Mouse (Mus musculus) spleen, adult 2 months (tissue): ENCODE data around the gene Micu1. TPM values are rescaled to one million over a fixed set of nuclear protein-coding genes. Genes with fewer than 3 reads are reported as not detected.

ENCODE experiments used
- DNase-seq, 2 experiments: peaks; one replicate each; pipeline versions ENCODE4 v3.0.0 to v3.0.0-alpha.2; 2012 to 2021; ENCODE audit warnings: low spot score in 2 of 2, low read depth in 1 of 2
- H3K27ac ChIP-seq: fragments of 200-500 bp; 2 replicates; pipeline ENCODE4 v1.5.1; 2012; ENCODE audit warnings: low read length, inconsistent platforms; ENCODE audit not compliant: insufficient read depth
- H3K27me3 ChIP-seq: fragments of 200-500 bp; 2 replicates; pipeline ENCODE4 v1.6.1; 2012; ENCODE audit warnings: mild to moderate bottlenecking, moderate library complexity, low read length, inconsistent platforms; ENCODE audit not compliant: control insufficient read depth, insufficient read depth
- H3K36me3 ChIP-seq: fragments of 200-500 bp; 2 replicates; pipeline ENCODE4 v1.6.1; 2012; ENCODE audit warnings: mild to moderate bottlenecking, low read length, inconsistent platforms; ENCODE audit not compliant: control insufficient read depth, insufficient read depth
- H3K4me1 ChIP-seq: fragments of 200-500 bp; 2 replicates; pipeline ENCODE4 v1.6.1; 2011; ENCODE audit warnings: inconsistent platforms; ENCODE audit not compliant: control insufficient read depth, insufficient read depth, insufficient read length
- H3K4me3 ChIP-seq: fragments of 200-500 bp; 2 replicates; pipeline ENCODE4 v1.5.1; 2011; ENCODE audit warnings: mild to moderate bottlenecking, inconsistent platforms; ENCODE audit not compliant: insufficient read depth, insufficient read length; ENCODE audit errors: extremely low read depth
- CTCF ChIP-seq: fragments of 200-500 bp; IDR thresholded peaks from 2 replicates; pipeline ENCODE4 v1.5.1; 2011; ENCODE audit warnings: mild to moderate bottlenecking, inconsistent platforms; ENCODE audit not compliant: insufficient read depth, insufficient read length, insufficient replicate concordance; ENCODE audit errors: extremely low read depth
- POLR2A ChIP-seq: fragments of 200-500 bp; IDR thresholded peaks from 2 replicates; pipeline ENCODE4 v1.6.1; 2011; ENCODE audit warnings: low read depth, low read length, inconsistent platforms
- WGBS: fragments of 180-500 bp; shearing (Covaris S2); methylation state at CpG from one replicate; pipeline ENCODE4 v1.1.7; 2018; 5-methylcytosine and 5-hydroxymethylcytosine counted together
- polyA plus RNA-seq: library from polyadenylated mRNA; depleted of rRNA; stranded (reverse); fragments of >200 nt; gene quantifications from 2 replicates; pipeline ENCODE4 v1.2.3, GENCODE M21; 2012

The Micu1 gene
- polyA plus RNA-seq, 1 experiment, result 21.9 TPM

DNA sequence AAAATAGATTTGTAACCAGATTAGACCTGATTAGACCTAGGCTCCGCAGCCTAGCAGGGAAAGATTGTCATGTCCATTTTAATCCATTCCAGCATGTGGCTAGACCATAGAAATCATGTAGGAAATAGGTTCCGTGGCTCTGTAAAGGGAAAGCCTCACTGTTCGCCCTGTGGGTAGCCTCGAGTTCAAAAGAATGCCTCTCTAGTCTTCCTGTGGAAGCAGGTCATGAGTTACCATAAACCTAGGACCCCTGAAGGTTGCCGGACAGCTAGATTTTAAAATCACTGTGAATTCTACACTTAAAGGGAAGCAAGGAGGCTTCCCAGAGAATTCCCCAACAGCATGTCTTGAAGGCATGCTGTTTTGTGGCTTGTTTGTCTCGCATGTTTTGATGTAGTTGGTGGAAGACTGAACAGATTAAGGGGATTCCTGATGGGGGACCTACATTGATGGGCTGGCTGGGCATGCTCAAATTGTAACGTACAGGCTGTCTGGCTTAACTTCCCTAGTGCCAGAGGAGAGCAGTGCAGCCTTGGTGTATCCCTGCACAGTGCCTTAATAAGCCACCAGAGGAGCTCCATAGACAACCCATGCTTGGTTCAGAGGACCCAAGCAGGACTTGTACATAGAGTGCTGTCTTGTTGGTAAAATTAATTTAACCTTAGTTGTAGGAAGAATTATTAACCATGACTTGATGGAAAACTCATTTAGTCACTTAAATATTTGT is 79.1 kb downstream of the Micu1 start:
- Histone ChIP-seq H3K4me3 (no peak overlapping the region), H3K27ac (no peak overlapping the region), H3K36me3 (no peaks in the 10 kb centered on the region; the same call in 1 of the 2 replicates), H3K27me3 (no peaks in the 10 kb centered on the region), H3K4me1 (no peaks in the 10 kb centered on the region)
- DNase-seq, result no peak
- TF ChIP-seq CTCF (no peak), POLR2A (no peak)
- WGBS, result 87% methylated on average over 7 of the region's 7 CpGs

- 88% methylated on average over 18 of the region's 18 CpGs for WGBS
- H3K27ac ChIP-seq, result no peak overlapping the region
Measured at GRCm38 (mm10) chr10:59784731-59785685, 82.7 kb downstream of the Micu1 start.

GRCm38 (mm10) chr10:59786289-59786688 is 84.0 kb downstream of the Micu1 start:
- TF ChIP-seq CTCF (no peak), POLR2A (no peak)

More at GRCm38 (mm10) chr10:59784731-59785685, 82.7 kb downstream of the Micu1 start:
- H3K36me3 ChIP-seq, result peaks cover 7% of the 10 kb centered on the region
- TF ChIP-seq POLR2A (no peak), CTCF (no peak)
- DNase-seq, result no peak
- no peak overlapping the region for H3K4me3 ChIP-seq
- no peaks in the 10 kb centered on the region for H3K4me1 ChIP-seq
- H3K27me3 ChIP-seq, result no peaks in the 10 kb centered on the region

DNA sequence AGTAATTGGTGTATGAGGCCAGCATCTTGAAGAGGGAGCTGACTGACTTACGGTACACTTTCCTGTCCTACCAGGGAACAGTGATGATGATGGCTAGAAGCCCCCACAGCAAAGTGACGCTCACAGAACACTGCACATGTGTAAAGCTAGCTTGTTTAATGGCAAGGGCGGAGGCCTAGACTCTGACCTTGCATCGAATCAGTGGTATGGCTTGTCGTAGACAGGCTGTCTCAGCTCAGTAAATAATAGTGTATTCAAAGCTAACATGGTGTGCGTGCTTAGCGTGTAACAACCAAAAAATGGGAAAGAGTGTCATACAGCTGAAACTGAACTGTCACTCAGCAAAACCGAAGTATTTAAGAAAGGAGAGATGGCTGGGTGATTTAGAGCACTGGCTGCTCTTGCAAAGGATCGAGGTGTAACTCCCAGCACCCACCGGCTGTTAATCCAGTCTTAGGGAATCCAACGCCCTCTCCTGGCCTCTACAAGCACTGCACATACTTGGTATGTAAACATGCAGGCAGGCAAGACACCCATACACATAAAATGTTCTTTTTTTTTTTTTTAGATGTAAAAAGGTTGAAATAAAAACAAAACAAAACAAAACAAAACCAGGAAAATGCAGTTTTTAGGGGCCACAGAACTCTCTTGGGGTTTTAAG is 85.0 kb downstream of the Micu1 start:
- H3K27me3 ChIP-seq, result no peaks in the 10 kb centered on the region
- peaks cover 11% of the 10 kb centered on the region for H3K36me3 ChIP-seq
- no peak for DNase-seq
- 92% methylated on average over 11 of the region's 11 CpGs for WGBS
- no peak overlapping the region for H3K4me3 ChIP-seq
- TF ChIP-seq POLR2A (no peak), CTCF (no peak)
- no peak overlapping the region for H3K27ac ChIP-seq
- H3K4me1 ChIP-seq, result no peaks in the 10 kb centered on the region

More at GRCm38 (mm10) chr10:59786289-59786688, 84.0 kb downstream of the Micu1 start:
- Histone ChIP-seq H3K27ac (no peak overlapping the region), H3K36me3 (peaks cover 10% of the 10 kb centered on the region), H3K27me3 (no peaks in the 10 kb centered on the region), H3K4me1 (no peaks in the 10 kb centered on the region), H3K4me3 (no peak overlapping the region)
- 90% methylated on average over 5 of the region's 5 CpGs for WGBS
- DNase-seq, result no peak

GRCm38 (mm10) chr10:59787870-59788269 is 85.6 kb downstream of the Micu1 start:
- TF ChIP-seq POLR2A, result no peak
- TF ChIP-seq CTCF, result no peak
- Histone ChIP-seq H3K27me3 (no peaks in the 10 kb centered on the region), H3K27ac (no peak overlapping the region), H3K4me1 (no peaks in the 10 kb centered on the region), H3K36me3 (peaks cover 11% of the 10 kb centered on the region), H3K4me3 (no peak overlapping the region)
- WGBS, result 74% methylated on average over 8 of the region's 8 CpGs
- no peak for DNase-seq

DNA sequence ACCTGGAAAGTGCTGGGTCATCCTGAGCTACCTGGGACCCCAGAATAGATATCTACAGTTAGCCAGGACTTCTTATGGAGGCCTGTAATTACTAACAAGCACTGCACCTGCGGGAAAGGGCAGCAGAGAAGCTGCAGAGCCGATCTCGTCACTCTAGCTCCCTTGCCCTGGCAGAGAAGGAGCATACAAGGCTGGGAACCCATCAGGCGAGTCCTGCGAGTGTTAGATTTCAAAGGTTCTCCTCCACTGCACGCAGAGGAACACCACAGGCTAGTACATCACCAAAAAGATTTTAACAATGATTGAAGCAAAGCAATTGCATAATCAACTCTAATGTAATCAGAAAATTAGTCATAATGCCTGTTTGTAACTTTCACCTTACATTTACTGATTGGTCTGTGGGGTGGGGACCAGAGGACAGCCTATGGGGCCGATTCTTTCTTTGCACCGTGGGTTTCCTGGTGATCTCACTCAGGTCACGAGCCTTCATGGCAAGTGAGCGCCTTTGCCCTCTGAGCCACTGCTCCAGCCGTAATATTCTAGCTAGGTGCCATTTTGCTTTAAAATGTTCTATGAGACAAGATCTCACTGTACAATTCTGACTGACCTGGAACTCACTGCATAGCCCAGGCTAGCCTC is 88.1 kb downstream of the Micu1 start:
- no peak for TF ChIP-seq CTCF
- TF ChIP-seq POLR2A, result no peak
- DNase-seq, result no peak
- H3K27ac ChIP-seq, result no peak overlapping the region
- WGBS, result 97% methylated on average over 11 of the region's 11 CpGs
- H3K27me3 ChIP-seq, result no peaks in the 10 kb centered on the region
- H3K4me3 ChIP-seq, result no peak overlapping the region
- peaks cover 11% of the 10 kb centered on the region for H3K36me3 ChIP-seq
- H3K4me1 ChIP-seq, result no peaks in the 10 kb centered on the region
